10 mouse cellular contexts compared by ENCODE assay signal in genomic region chr1:154688876-154689665, GRCm38 (mm10).
DNase-seq lines count a peak whose midpoint lies in the region; ATAC-seq and TF ChIP-seq lines count a peak whose summit lies in the region.
"Had no signal": no experiment of that assay in that cellular context is flagged by ENCODE, and none has a peak within 500 bp of the region (broad histone marks: within the 10 kb centered on the region; RNA-seq: fewer than 3 reads in every experiment).

No protein-coding gene starts in this region.

- H3K9me3 ChIP-seq in hindbrain, postnatal 0 days (ENCODE audit: low read length): no peaks in the 10 kb centered on the region

- 41% methylated on average over 14 of the region's 14 CpGs for WGBS in hindbrain, postnatal 0 days

- H3K36me3 ChIP-seq in hindbrain, postnatal 0 days (ENCODE audit: insufficient read depth, low read length): no peaks in the 10 kb centered on the region

- TF ChIP-seq CTCF in hindbrain, postnatal 0 days (IDR thresholded peaks at IDR 0.05; ENCODE audit: low read depth): no peak

- no peak overlapping the region for H3K4me3 ChIP-seq in hindbrain, postnatal 0 days (ENCODE audit: low read length)

- H3K4me1 ChIP-seq in hindbrain, postnatal 0 days (ENCODE audit: insufficient read depth, low read length): peaks cover 7% of the 10 kb centered on the region; the same call in 1 of the 2 replicates

- 0 out of 2 replicates have a peak overlapping the region, but pooled peaks have one; percentile 13 for H3K4me2 ChIP-seq in hindbrain, postnatal 0 days (ENCODE audit: low read depth, low read length)

- peak overlapping the region; percentile 22; the same call in 1 of the 2 replicates for H3K27ac ChIP-seq in hindbrain, postnatal 0 days

- no peak overlapping the region for H3K9ac ChIP-seq in hindbrain, postnatal 0 days (replicated peaks; ENCODE audit: low read length)

- peak; percentile 62 for ATAC-seq in hindbrain, postnatal 0 days
- ATAC-seq: lung, postnatal 0 days had no signal

- no peaks in the 10 kb centered on the region for H3K27me3 ChIP-seq in hindbrain, postnatal 0 days (ENCODE audit: insufficient read depth, low read length)

- peak; percentile 12 to 38 for DNase-seq in gastrocnemius, adult 8-10 months (ENCODE audit: low spot score in 2 of 2)
- no peak for DNase-seq in gastrocnemius, postnatal 10 days
- peak; percentile 20 for DNase-seq in layer of hippocampus, adult 9-11 months
- no peak for DNase-seq in layer of hippocampus, adult 8-10 months (ENCODE audit: low spot score in 2 of 2)
- peak; percentile 23 for DNase-seq in hindbrain, postnatal 0 days (ENCODE audit: low spot score)
- DNase-seq in right cerebral cortex, postnatal 14 days: peak; percentile 23
- no peak for DNase-seq in adrenal gland, adult (ENCODE audit: inconsistent age in 2 of 2, low spot score in 1 of 2)
- no peak for DNase-seq in cerebellum, adult 11 months
- DNase-seq: cerebellum, adult 18-20 months had no signal

Comparison
In these comparisons a context has a peak if more than half of its experiments do, and no peak if none do; other contexts are left out.
1. DNase-seq: peak in gastrocnemius, adult 8-10 months (2 of 2), layer of hippocampus, adult 9-11 months (single experiment), hindbrain, postnatal 0 days (single experiment) and right cerebral cortex, postnatal 14 days (single experiment); none in gastrocnemius, postnatal 10 days (single experiment), layer of hippocampus, adult 8-10 months (0 of 2), adrenal gland, adult (0 of 2) and cerebellum, adult 11 months (single experiment).